Mouse (Mus musculus) olfactory bulb, adult 2 months (tissue): ENCODE measurements around the gene Taok1.

ENCODE experiments used
- CTCF ChIP-seq: fragments of 200-500 bp; IDR thresholded peaks from 2 replicates; pipeline ENCODE4 v1.5.1; 2012; ENCODE audit warnings: low read depth, mild to moderate bottlenecking, low read length, moderate library complexity; ENCODE audit not compliant: insufficient read depth
- POLR2A ChIP-seq: fragments of 200-500 bp; IDR thresholded peaks from 2 replicates; pipeline ENCODE4 v1.6.1; 2012; ENCODE audit warnings: mild to moderate bottlenecking, low read depth, low read length, moderate library complexity; ENCODE audit not compliant: insufficient read depth

GRCm38 (mm10) chr11:77645481-77645880 is 37.9 kb upstream of the Taok1 start:
- no peak for TF ChIP-seq CTCF
- TF ChIP-seq POLR2A: no peak
